Mouse (Mus musculus) layer of hippocampus, adult 11-12 months (tissue): Measurements from ENCODE around the gene Angptl1.
A peak's percentile ranks its signal among the peaks of the same experiment; 100 is the strongest.

Experiments used
- DNase-seq: peaks from one replicate; pipeline ENCODE4 v3.0.0; 2022; ENCODE audit warnings: low spot score

Gene Angptl1

GRCm38 (mm10) chr1:156838177-156838576 lies at the start of gene Angptl1:
Angptl1 (plus strand) TSS chr1:156838562.
- no peak for DNase-seq

- DNase-seq, result no peak
Observed at GRCm38 (mm10) chr1:156789844-156790490, 48.4 kb upstream of the Angptl1 start.

- no peak for DNase-seq
Observed at GRCm38 (mm10) chr1:156796251-156796650, 42.1 kb upstream of the Angptl1 start.

GRCm38 (mm10) chr1:156801276-156801675 lies 37.1 kb upstream of the Angptl1 start:
- DNase-seq, result no peak

- no peak for DNase-seq
Observed at GRCm38 (mm10) chr1:156808332-156808731, 30.0 kb upstream of the Angptl1 start.

- no peak for DNase-seq
Observed at GRCm38 (mm10) chr1:156811928-156812327, 26.4 kb upstream of the Angptl1 start.

GRCm38 (mm10) chr1:156812716-156813115 lies 25.6 kb upstream of the Angptl1 start:
- DNase-seq, result no peak

GRCm38 (mm10) chr1:156813485-156813884 lies 24.9 kb upstream of the Angptl1 start:
- DNase-seq, result no peak

GRCm38 (mm10) chr1:156819236-156819635 lies 19.1 kb upstream of the Angptl1 start:
- DNase-seq, result no peak

- peak; percentile 15 for DNase-seq
Observed at GRCm38 (mm10) chr1:156838695-156839094, 333 bp downstream of the Angptl1 start.

- peak; percentile 21 for DNase-seq
Observed at GRCm38 (mm10) chr1:156841625-156842339, 3.4 kb downstream of the Angptl1 start.

GRCm38 (mm10) chr1:156847098-156847497 lies 8.7 kb downstream of the Angptl1 start:
- no peak for DNase-seq

GRCm38 (mm10) chr1:156852409-156852808 lies 14.0 kb downstream of the Angptl1 start:
- no peak for DNase-seq

GRCm38 (mm10) chr1:156852872-156853271 lies 14.5 kb downstream of the Angptl1 start:
- DNase-seq, result no peak

GRCm38 (mm10) chr1:156854558-156854957 lies 16.2 kb downstream of the Angptl1 start:
- DNase-seq, result no peak

GRCm38 (mm10) chr1:156856666-156857065 lies 18.3 kb downstream of the Angptl1 start:
- DNase-seq, result no peak

GRCm38 (mm10) chr1:156859156-156859555 lies 20.8 kb downstream of the Angptl1 start:
- DNase-seq, result no peak

GRCm38 (mm10) chr1:156859711-156860250 lies 21.4 kb downstream of the Angptl1 start:
- DNase-seq, result no peak

- no peak for DNase-seq
Observed at GRCm38 (mm10) chr1:156860266-156860665, 21.9 kb downstream of the Angptl1 start.

- no peak for DNase-seq
Observed at GRCm38 (mm10) chr1:156861475-156862043, 23.2 kb downstream of the Angptl1 start.

- no peak for DNase-seq
Observed at GRCm38 (mm10) chr1:156863726-156864125, 25.4 kb downstream of the Angptl1 start.

GRCm38 (mm10) chr1:156864240-156864639 lies 25.9 kb downstream of the Angptl1 start:
- DNase-seq, result no peak

GRCm38 (mm10) chr1:156870028-156870427 lies 31.7 kb downstream of the Angptl1 start:
- DNase-seq, result no peak
